Mouse (Mus musculus) megakaryocyte-erythroid progenitor cell, adult 5-6 weeks (primary cell): ENCODE data around the gene Tspo2. TPM values are rescaled to one million over a fixed set of nuclear protein-coding genes. Genes with fewer than 3 reads are reported as not detected.

ENCODE experiments used
- ATAC-seq: replicated peaks from 2 replicates; pipeline ENCODE4 v1.8.0; 2016; ENCODE audit warnings: mild to moderate bottlenecking, inconsistent platforms; ENCODE audit not compliant: severe bottlenecking, poor library complexity, low FRiP score, low TSS enrichment
- total RNA-seq, 2 experiments: library from RNA; stranded (forward) in 1 of 2; stranded (reverse) in 1 of 2; fragments of 200-1000, 215-1000 nt in 1 of 2; fragments of >200 nt in 1 of 2; fragmentation: Nextera tagmentation in 1 of 2; gene quantifications; 2 replicates each; pipeline ENCODE4 v1.2.3; 2014 to 2017

The Tspo2 gene
- total RNA-seq, 2 experiments from 2014 or later, result 86.3 to 203 TPM

GRCm38 (mm10) chr17:48453489-48453888 is 2.2 kb upstream of the Tspo2 start:
- ATAC-seq, result no peak

GRCm38 (mm10) chr17:48451753-48452444 is 577 bp upstream of the Tspo2 start:
- peak; percentile 9 for ATAC-seq

- peak; percentile 78 for ATAC-seq
Observed at GRCm38 (mm10) chr17:48450666-48451352, 513 bp downstream of the Tspo2 start.

- 0 out of 2 replicates have a peak, but pooled peaks have one; percentile 9 for ATAC-seq
Observed at GRCm38 (mm10) chr17:48447675-48448074, 3.6 kb downstream of the Tspo2 start.

- ATAC-seq, result no peak
Observed at GRCm38 (mm10) chr17:48443542-48444145, 7.7 kb downstream of the Tspo2 start.

GRCm38 (mm10) chr17:48442745-48443457 is 8.4 kb downstream of the Tspo2 start:
- ATAC-seq, result no peak

- ATAC-seq, result no peak
Observed at GRCm38 (mm10) chr17:48437421-48437911, 13.9 kb downstream of the Tspo2 start.

- no peak for ATAC-seq
Observed at GRCm38 (mm10) chr17:48436487-48436886, 14.8 kb downstream of the Tspo2 start.

- ATAC-seq, result no peak
Observed at GRCm38 (mm10) chr17:48434479-48434878, 16.8 kb downstream of the Tspo2 start.

GRCm38 (mm10) chr17:48433689-48434330 is 17.5 kb downstream of the Tspo2 start:
- ATAC-seq, result no peak

- no peak for ATAC-seq
Observed at GRCm38 (mm10) chr17:48433006-48433655, 18.2 kb downstream of the Tspo2 start.

GRCm38 (mm10) chr17:48432158-48432980 is 19.0 kb downstream of the Tspo2 start, which contains the start of gene Apobec2:
TSS of gene Apobec2 (minus strand) at chr17:48432930.
- ATAC-seq, result peak; percentile 51

GRCm38 (mm10) chr17:48431054-48431453 is 20.3 kb downstream of the Tspo2 start:
- ATAC-seq, result no peak

- no peak for ATAC-seq
Observed at GRCm38 (mm10) chr17:48430394-48430793, 20.9 kb downstream of the Tspo2 start.

GRCm38 (mm10) chr17:48427852-48428530 is 23.3 kb downstream of the Tspo2 start:
- ATAC-seq, result peak; percentile 31; the same call in 1 of the 2 replicates

GRCm38 (mm10) chr17:48426991-48427750 is 24.2 kb downstream of the Tspo2 start:
- no peak for ATAC-seq
